Mouse (Mus musculus) v-Abl transformed pro-B cells (cell line): ENCODE results near the gene Olfr619.

Experiments used
- in situ Hi-C, 2 experiments: fragments of 400-800 bp; cut with MboI; formaldehyde crosslinking; loops; one replicate each; pipeline ENCODE4 v1.15.1; 2025; ENCODE audit not compliant: unreplicated experiment in 2 of 2

Olfr619 gene

DNA sequence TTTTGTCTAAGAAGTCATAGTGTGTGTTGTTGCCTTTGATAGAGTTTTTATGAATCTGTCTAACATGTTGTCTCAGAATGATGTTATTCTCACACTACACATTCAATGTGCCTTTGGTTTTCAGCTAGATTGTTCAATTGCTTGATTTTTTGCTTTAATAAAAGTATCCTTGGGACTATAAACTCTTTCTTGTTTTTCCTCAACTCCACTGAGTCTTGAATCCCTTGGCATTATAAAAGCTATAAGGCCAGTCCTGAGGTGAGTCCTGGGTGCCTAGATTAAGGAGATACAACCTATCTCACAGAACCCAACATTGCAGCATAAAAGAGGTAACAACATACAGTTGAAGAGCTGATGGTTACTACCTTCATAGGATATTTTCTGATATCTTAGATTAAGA, at the start of gene Olfr619:
TSS of gene Olfr619 (plus strand) at position 301 of the 400 bp plus-strand sequence.
- in situ Hi-C loops: no loop called here

DNA sequence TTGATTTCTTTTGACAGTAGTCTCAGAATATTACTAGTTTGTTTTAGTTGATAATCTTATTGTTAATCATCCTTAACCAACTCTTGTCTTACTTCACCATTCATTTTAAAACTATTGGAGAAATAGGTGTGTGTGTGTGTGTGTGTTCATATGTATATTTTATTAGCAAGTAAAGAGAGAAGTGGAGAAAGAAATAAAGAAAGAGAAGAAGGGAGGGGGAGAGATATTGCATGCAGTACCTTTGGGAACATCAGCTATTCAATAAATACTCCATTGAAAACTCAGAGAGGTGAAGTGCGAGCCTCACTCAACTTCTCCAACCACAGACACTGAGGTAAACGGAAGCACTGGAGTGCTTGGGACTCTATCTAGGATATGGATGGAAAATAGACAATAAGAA, 44.6 kb upstream of the Olfr619 start, which contains the start of gene Olfr615:
TSS of gene Olfr615 (plus strand) at position 301 of the 400 bp plus-strand sequence.
- in situ Hi-C loops: no loop called here

- in situ Hi-C loops: no loop called here
Measured at GRCm38 (mm10) chr7:103569043-103569442, 31.3 kb upstream of the Olfr619 start, which contains the start of gene Olfr616. Olfr616 (minus strand) TSS chr7:103569143.

DNA sequence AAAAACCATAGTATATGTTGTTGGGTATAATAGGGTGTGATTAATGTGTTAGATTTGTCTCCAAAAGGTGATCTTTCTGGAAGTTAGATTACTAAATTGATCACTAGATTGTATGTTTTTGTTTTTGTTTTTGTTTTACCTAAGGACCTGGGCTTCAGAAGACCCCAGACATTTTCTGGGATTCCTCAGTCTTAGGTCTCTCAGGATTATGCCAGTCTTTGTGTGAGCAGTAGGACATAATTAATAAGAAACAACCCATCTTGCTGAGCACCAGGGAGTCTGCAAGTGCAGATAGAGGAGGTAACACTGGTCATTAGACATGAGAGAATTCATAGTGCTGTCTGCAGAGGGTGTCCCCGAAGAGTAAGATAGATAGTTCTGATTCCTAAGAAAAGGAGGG, 27.6 kb upstream of the Olfr619 start, which contains the start of gene Olfr617:
TSS of gene Olfr617 (plus strand) at position 301 of the 400 bp plus-strand sequence.
- in situ Hi-C loops: no loop called here

DNA sequence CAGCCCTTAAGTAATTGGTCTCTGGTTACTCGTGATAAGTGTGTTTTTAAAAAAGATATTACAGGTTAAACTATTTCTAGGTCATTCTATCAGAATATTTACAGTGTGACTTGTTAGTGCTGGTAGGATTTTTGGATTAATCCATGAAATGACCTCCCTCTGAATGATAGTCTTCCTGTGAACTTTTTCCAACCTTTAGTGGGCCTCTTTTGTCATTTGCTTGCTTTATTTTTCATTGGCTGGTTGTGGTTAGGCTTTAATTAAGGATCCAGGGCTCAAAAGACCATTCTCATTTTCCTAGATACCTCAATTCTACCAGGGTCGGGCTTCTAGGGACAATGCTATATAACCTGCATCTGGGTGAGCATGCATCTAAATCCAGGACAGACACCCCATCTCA, 10.6 kb upstream of the Olfr619 start, which contains the start of gene Olfr618:
TSS of gene Olfr618 (plus strand) at position 301 of the 400 bp plus-strand sequence.
- in situ Hi-C loops: no loop called here

GRCm38 (mm10) chr7:103607425-103607824, 7.0 kb downstream of the Olfr619 start:
- in situ Hi-C loops: no loop called here

GRCm38 (mm10) chr7:103612434-103612833, 12.1 kb downstream of the Olfr619 start, which contains the start of gene Olfr620:
Olfr620 (minus strand) TSS chr7:103612534.
- in situ Hi-C loops: no loop called here

DNA sequence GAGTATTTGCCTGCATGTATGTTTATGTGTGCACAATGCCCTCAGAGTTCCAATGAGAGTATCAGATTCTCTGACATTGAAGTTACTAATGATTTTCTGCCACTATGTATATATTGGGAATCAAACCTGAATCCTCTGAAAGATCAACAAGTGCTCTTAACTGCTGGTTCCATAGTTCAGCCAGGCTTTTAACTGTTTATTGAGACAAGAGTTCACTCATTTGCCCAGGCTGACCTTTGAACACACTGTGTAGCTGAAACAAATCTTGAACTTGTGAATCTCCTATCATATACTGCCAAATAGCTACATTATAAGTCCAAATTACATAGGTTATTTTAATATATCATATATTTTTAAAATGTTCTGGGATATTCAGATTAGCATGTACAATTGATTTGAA, 36.4 kb downstream of the Olfr619 start:
- in situ Hi-C loops: no loop called here

- in situ Hi-C loops: no loop called here
Measured at GRCm38 (mm10) chr7:103642602-103643001, 42.2 kb downstream of the Olfr619 start, which contains the start of gene Olfr622. Olfr622 (minus strand) TSS chr7:103642702.

- in situ Hi-C loops: no loop called here
Measured at GRCm38 (mm10) chr7:103644070-103644469, 43.7 kb downstream of the Olfr619 start.
